Mouse (Mus musculus) ES-E14 (cell line): ENCODE measurements around the gene Ube2o.

Source experiments
- CHD2 ChIP-seq: IDR thresholded peaks from 2 replicates; pipeline ENCODE4 v1.6.1; 2014; ENCODE audit warnings: mild to moderate bottlenecking, low read depth, low read length, inconsistent platforms
- HCFC1 ChIP-seq: IDR thresholded peaks from 2 replicates; pipeline ENCODE4 v1.6.1; 2012; ENCODE audit warnings: low read length, inconsistent platforms, borderline replicate concordance; ENCODE audit not compliant: insufficient read depth
- MAFK ChIP-seq: IDR thresholded peaks from 2 replicates; pipeline ENCODE4 v1.6.1; 2014; ENCODE audit warnings: mild to moderate bottlenecking, low read depth, low read length, inconsistent platforms; ENCODE audit not compliant: insufficient read depth
- ZC3H11A ChIP-seq: IDR thresholded peaks from 2 replicates; pipeline ENCODE4 v1.6.1; 2012; ENCODE audit warnings: low read depth, mild to moderate bottlenecking, inconsistent platforms, low read length, borderline replicate concordance
- ZNF384 ChIP-seq: IDR thresholded peaks from 2 replicates; pipeline ENCODE4 v1.6.1; 2012; ENCODE audit warnings: low read depth, low read length, inconsistent platforms

- TF ChIP-seq MAFK: no peak
- TF ChIP-seq HCFC1: no peak
- no peak for TF ChIP-seq CHD2
- no peak for TF ChIP-seq ZC3H11A
- no peak for TF ChIP-seq ZNF384
These were observed 67.7 kb downstream of the Ube2o start for GRCm38 (mm10) chr11:116513531-116514038.
